Mouse (Mus musculus) neural tube, embryonic 13.5 days (tissue): ENCODE results near the gene Camp. TPM values are rescaled to one million over a fixed set of nuclear protein-coding genes. Genes with fewer than 3 reads are reported as not detected.

ENCODE experiments used
- ATAC-seq: fragments of 200-750 bp; cut with Nextera tagmentation; 2 replicates; pipeline ENCODE4 v1.8.0; 2017; ENCODE audit warnings: low read depth, mild to moderate bottlenecking, moderate TSS enrichment, moderate library complexity
- H3K27ac ChIP-seq: fragments of 300-500 bp; sonication (generic); replicated peaks from 2 replicates; pipeline ENCODE4 v1.5.1; 2015; ENCODE audit warnings: moderate library complexity, mild to moderate bottlenecking, inconsistent platforms
- H3K27me3 ChIP-seq: fragments of 300-500 bp; sonication (generic); 2 replicates; pipeline ENCODE4 v1.6.1; 2015; ENCODE audit warnings: mild to moderate bottlenecking, inconsistent platforms
- H3K36me3 ChIP-seq: fragments of 300-500 bp; sonication (generic); 2 replicates; pipeline ENCODE4 v1.6.1; 2015; ENCODE audit warnings: mild to moderate bottlenecking, inconsistent platforms
- H3K4me1 ChIP-seq: fragments of 300-500 bp; sonication (generic); replicated peaks from 2 replicates; pipeline ENCODE4 v1.6.1; 2015; ENCODE audit warnings: inconsistent platforms
- H3K4me2 ChIP-seq: fragments of 300-500 bp; sonication (generic); 2 replicates; pipeline ENCODE4 v1.6.1; 2015; ENCODE audit warnings: inconsistent platforms, mild to moderate bottlenecking, moderate library complexity
- H3K4me3 ChIP-seq: fragments of 300-500 bp; sonication (generic); 2 replicates; pipeline ENCODE4 v1.5.1; 2015; ENCODE audit warnings: mild to moderate bottlenecking, inconsistent platforms
- H3K9ac ChIP-seq: fragments of 300-500 bp; sonication (generic); 2 replicates; pipeline ENCODE4 v1.6.1; 2015; ENCODE audit warnings: moderate library complexity, mild to moderate bottlenecking, inconsistent platforms
- H3K9me3 ChIP-seq: fragments of 300-500 bp; sonication (generic); 2 replicates; pipeline ENCODE4 v1.6.1; 2016; ENCODE audit warnings: inconsistent platforms
- WGBS: fragments of 180-500 bp; shearing (Covaris S2); methylation state at CpG from one replicate; pipeline ENCODE4 v1.1.7; 2015; 5-methylcytosine and 5-hydroxymethylcytosine counted together
- polyA plus RNA-seq: library from polyadenylated mRNA; unstranded; fragments of >200 nt; fragmentation: Nextera tagmentation; extraction: Ambion mirVana; gene quantifications from 2 replicates; pipeline ENCODE4 v1.2.1, GENCODE M21; 2015

Camp gene
- 1.3 and 2.4 TPM in 2 replicates for polyA plus RNA-seq

DNA sequence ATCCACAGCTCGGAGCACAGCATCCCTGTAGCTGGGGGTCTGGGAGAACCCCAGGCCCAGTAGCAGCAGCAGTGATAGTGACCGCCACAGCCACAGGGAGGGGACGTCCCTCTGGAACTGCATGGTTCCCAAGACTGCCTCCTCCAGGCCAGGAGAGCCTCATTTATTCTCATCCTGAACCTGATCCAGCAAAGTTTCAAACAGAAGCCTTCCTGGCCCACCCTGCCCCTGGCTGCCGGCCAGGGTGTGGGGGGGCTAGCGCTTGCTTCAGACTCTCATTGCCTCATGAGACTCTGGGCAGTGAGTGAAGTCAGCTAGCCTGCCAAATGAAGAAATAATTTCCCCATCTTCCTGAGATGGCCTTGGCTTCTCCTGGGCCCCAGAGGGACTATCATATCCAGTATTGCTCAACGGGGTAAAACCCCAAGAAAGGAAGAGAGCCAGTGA, at the start of gene Camp:
TSS of gene Camp (minus strand) at position 306 of the 447 bp plus-strand sequence.
- H3K4me1 ChIP-seq = 0 out of 2 replicates have a peak, but pooled peaks cover 8% of the 10 kb centered on the region
- no peak within 1 kb of the TSS for H3K4me2 ChIP-seq
- no peak within 1 kb of the TSS for H3K9ac ChIP-seq
- no peaks in the 10 kb centered on the region for H3K27me3 ChIP-seq
- no peak within 1 kb of the TSS for H3K4me3 ChIP-seq
- peaks cover 9% of the 10 kb centered on the region for H3K36me3 ChIP-seq
- WGBS = 64% methylated on average over 6 of the region's 6 CpGs
- ATAC-seq = peak; percentile 53
- H3K27ac ChIP-seq = no peak within 1 kb of the TSS
- no peaks in the 10 kb centered on the region for H3K9me3 ChIP-seq

DNA sequence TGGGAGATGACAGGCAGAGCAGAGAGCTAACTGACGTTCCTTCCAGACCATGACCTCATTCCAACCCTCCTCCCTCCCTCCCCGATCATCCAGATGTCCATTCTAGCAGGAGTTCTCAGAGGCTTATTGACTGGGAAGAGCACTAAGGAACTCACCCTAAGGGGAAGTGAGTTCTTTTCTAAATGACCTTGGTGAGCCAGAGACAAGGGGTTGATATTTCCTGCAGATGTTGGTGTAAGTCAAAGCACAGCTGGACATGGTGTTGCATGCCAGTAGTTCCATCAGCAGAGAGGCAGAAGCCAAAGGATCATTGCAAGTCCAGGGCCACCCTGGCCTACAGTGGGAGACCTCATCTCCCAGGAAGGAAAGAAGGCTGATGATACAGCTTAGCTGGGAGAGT, 48.6 kb upstream of the Camp start:
- H3K36me3 ChIP-seq = peaks cover 9% of the 10 kb centered on the region; the same call in 1 of the 2 replicates
- no peak for ATAC-seq
- no peaks in the 10 kb centered on the region for H3K9me3 ChIP-seq
- no peak overlapping the region for H3K9ac ChIP-seq
- H3K4me3 ChIP-seq = no peak overlapping the region
- no peak overlapping the region for H3K27ac ChIP-seq
- 0 out of 2 replicates have a peak, but pooled peaks cover 6% of the 10 kb centered on the region for H3K4me1 ChIP-seq
- no peaks in the 10 kb centered on the region for H3K27me3 ChIP-seq
- WGBS = 48% methylated on average over 2 of the region's 2 CpGs
- no peak overlapping the region for H3K4me2 ChIP-seq

DNA sequence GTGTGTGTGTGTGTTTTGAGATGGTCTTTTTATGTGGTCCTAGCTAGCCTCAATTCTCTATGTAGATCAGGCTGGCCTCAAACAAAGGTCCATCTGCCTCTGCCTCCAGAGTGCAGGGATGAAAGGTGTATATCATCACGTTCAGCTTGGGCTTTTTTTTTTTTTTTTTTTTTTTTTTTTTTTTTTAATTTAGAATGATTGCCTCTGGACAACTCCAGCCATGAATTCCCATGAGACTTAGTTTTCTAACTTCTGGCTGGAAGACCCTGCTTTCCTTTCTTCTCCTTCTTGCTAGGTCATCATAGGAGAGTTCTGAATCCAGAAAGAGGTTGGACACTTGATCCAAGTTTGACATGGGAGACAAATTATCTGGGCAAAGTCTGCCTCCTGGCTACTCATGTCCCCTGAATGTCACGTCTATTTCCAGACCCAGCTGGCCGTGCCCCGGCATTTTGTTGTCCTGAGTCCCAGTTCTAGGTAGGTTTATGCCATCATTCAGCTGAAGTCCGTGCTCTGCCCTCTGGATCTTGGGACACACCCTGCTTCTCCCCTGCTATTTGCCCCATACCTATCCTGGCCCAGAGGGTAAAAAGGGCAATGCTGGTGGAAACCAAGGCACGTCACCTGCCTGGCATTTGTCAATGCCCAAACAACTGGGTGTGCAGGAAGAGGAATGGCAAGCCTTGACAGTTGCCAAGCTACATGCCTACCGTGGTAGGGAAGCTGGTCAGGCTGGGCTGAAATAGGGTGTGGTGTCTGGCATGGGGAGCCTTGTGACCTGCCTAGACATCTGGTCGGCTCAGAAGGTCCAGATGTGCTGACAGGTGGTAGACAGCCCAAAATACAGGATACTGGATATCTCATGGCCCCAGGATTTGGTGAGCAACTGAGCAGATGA, 47.1 kb upstream of the Camp start:
- Histone ChIP-seq H3K27me3 (no peaks in the 10 kb centered on the region), H3K9ac (peak overlapping the region; percentile 22; the same call in 1 of the 2 replicates), H3K36me3 (peaks cover 22% of the 10 kb centered on the region), H3K4me3 (no peak overlapping the region), H3K9me3 (no peaks in the 10 kb centered on the region), H3K4me1 (0 out of 2 replicates have a peak, but pooled peaks cover 6% of the 10 kb centered on the region), H3K4me2 (no peak overlapping the region), H3K27ac (no peak overlapping the region)
- no peak for ATAC-seq
- WGBS = 85% methylated on average over 8 of the region's 8 CpGs

DNA sequence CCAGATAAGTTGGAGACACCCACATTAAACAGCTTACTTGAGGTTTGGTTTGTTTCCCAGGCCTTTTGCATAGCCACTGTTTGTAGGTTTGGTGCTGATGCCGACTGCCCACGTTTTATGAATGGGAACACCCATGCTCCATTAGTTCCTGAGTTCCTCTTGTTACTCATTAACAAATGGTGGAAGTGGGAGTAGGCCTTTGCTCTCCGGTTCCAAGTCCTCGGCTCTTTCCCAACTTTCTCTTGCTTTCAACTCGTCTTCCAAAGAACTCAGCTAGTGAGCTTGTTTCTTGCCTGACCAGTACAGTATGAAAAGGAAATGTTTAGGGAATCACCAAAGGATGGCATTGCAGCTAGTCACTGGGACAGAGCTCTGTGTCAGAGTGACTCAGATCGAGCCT, 46.2 kb upstream of the Camp start:
- Histone ChIP-seq H3K9ac (no peak overlapping the region), H3K4me2 (no peak overlapping the region), H3K4me1 (0 out of 2 replicates have a peak, but pooled peaks cover 6% of the 10 kb centered on the region), H3K9me3 (no peaks in the 10 kb centered on the region), H3K27ac (no peak overlapping the region), H3K27me3 (no peaks in the 10 kb centered on the region), H3K4me3 (no peak overlapping the region), H3K36me3 (peaks cover 31% of the 10 kb centered on the region)
- 70% methylated on average over 6 of the region's 6 CpGs for WGBS
- no peak for ATAC-seq

DNA sequence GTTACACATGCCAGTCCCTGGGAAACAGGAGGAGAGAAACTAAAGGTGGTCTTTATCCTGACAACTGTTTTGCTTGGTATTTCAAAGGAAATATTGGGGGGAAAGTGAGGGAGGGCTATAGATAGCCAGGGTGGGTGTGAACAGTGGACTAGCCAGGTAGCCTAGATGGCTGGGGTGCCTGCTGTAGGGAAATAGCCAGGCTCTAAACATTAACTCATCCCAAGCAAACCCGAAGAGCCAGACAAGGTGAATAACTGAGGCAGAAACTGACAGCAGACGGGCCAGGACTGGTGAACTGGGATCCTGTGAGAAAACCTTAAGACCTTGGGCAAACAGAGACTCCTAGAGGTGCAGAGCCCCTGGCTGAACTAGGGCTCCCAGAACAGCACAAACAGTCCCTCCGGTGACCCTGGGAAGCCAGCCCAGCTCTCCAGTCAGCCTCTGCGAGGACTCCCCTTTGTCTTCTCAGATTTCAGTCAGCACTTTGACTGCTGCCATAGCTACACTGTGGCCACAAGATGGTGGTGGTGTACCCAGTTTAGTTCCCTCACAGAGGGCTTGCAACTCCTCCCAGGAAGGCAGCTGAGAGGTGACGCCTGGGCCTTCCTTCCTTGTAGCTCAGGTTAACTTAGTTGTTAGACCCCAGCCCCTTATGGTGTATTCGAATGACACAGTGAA, 45.1 kb upstream of the Camp start:
- Histone ChIP-seq H3K9ac (peak overlapping the region; percentile 47), H3K4me2 (no peak overlapping the region), H3K4me1 (0 out of 2 replicates have a peak, but pooled peaks cover 6% of the 10 kb centered on the region), H3K36me3 (peaks cover 42% of the 10 kb centered on the region), H3K27ac (peak overlapping the region; percentile 61), H3K27me3 (no peaks in the 10 kb centered on the region), H3K9me3 (no peaks in the 10 kb centered on the region), H3K4me3 (no peak overlapping the region)
- ATAC-seq = peak; percentile 82
- WGBS = 31% methylated on average over 6 of the region's 6 CpGs

DNA sequence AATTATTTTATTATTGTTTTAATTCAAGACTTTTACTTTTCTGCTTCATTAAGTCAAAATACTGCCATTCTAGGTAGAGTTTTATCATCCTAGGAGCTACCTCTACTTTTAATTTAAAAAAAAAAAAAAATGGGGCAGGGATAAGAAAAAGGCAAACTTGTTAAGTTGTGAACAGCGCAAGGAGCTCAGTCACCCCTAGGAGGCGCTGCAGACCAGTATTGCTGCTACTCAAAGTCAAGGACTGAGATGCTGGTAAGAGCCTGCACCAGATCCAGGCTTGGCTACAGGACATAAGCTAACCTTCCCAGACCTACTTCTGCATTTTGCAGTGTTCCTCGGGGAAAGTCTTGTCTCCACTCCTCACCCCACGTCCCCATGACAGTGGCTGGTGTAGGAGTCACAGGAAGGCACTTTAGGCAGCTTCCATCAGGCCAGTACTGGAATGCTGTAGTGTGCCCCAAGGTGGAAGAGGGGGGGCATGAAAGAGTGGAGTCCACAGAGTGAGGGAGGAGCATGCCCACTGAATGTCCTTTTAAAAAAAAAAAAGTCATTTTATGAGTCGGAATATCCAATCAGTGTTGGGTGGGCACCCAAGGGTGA, 43.3 kb upstream of the Camp start:
- 68% methylated on average over 5 of the region's 5 CpGs for WGBS
- 0 out of 2 replicates have a peak, but pooled peaks have one; percentile 33 for ATAC-seq
- 0 out of 2 replicates have a peak, but pooled peaks cover 6% of the 10 kb centered on the region for H3K4me1 ChIP-seq
- H3K9me3 ChIP-seq = no peaks in the 10 kb centered on the region
- H3K27me3 ChIP-seq = no peaks in the 10 kb centered on the region
- H3K4me3 ChIP-seq = no peak overlapping the region
- no peak overlapping the region for H3K4me2 ChIP-seq
- H3K9ac ChIP-seq = no peak overlapping the region
- H3K36me3 ChIP-seq = peaks cover 60% of the 10 kb centered on the region
- H3K27ac ChIP-seq = no peak overlapping the region

DNA sequence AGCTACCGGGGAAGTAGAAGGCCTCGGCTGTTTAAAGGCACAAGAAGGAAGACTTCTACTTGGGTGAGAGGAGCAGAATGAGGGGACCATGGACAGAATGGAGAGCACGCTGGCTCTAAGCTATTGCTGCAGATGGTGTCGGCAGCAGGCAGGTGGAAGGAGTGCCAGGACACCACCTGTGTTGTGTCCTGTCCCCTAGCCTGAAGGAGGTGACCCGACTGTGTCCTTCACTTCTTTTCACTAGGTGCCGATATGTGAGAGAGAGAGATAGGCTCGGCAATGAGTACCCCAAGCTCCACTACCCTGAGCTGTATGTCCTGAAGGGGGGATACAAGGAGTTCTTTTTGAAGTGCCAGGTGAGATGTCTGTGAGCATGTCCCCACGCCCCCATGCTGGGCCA, 42.1 kb upstream of the Camp start:
- 89% methylated on average over 8 of the region's 8 CpGs for WGBS
- no peak for ATAC-seq
- H3K9ac ChIP-seq = no peak overlapping the region
- no peak overlapping the region for H3K4me2 ChIP-seq
- H3K27ac ChIP-seq = no peak overlapping the region
- peaks cover 71% of the 10 kb centered on the region for H3K36me3 ChIP-seq
- no peaks in the 10 kb centered on the region for H3K9me3 ChIP-seq
- 0 out of 2 replicates have a peak, but pooled peaks cover 6% of the 10 kb centered on the region for H3K4me1 ChIP-seq
- no peak overlapping the region for H3K4me3 ChIP-seq
- H3K27me3 ChIP-seq = no peaks in the 10 kb centered on the region

DNA sequence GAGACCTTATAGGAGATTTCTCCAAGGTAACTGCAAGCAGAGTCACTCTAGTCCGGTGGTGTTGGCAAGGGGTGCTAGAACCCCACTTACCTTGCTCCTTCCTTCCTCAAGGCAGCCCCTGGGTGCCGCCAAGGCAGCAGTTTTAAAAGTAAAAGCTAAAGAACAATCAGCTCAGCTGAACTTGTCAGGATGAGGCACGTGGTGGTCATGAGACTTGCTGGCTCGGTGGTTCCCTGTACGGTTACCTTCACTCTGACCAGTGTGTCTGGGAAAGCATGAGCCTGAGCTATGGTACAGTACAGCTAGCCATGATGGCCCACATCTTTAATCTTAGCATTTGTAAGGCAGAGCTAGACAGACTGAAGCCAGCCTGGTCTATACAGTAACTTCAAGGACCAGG, 37.9 kb upstream of the Camp start:
- H3K9me3 ChIP-seq = no peaks in the 10 kb centered on the region
- H3K36me3 ChIP-seq = peaks cover 98% of the 10 kb centered on the region
- no peaks in the 10 kb centered on the region for H3K27me3 ChIP-seq
- 91% methylated on average over 5 of the region's 5 CpGs for WGBS
- H3K4me1 ChIP-seq = no peaks in the 10 kb centered on the region
- no peak overlapping the region for H3K4me2 ChIP-seq
- no peak for ATAC-seq
- no peak overlapping the region for H3K9ac ChIP-seq
- H3K27ac ChIP-seq = no peak overlapping the region
- no peak overlapping the region for H3K4me3 ChIP-seq

DNA sequence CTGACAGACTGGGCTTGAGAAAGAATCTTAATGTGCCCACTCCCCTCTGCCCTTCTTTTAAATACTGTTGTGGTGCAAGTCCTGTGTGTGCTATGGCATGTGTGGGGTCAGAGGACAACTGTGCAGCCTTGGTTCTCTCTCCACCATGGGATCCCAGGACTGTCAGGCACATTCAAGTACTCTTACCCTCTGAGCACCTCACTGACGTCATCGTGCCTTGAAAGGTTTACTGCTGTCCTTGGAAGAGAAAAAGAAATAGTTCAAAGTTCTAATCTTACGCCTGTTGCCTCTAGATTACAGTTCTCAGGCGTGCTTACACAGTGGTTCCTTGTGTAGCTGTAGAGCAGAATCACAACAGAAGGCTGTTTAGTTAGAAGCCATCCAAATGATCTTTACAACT, 36.8 kb upstream of the Camp start:
- Histone ChIP-seq H3K36me3 (peaks cover 98% of the 10 kb centered on the region), H3K27me3 (no peaks in the 10 kb centered on the region), H3K4me1 (no peaks in the 10 kb centered on the region), H3K27ac (no peak overlapping the region), H3K4me2 (no peak overlapping the region), H3K4me3 (no peak overlapping the region), H3K9me3 (no peaks in the 10 kb centered on the region), H3K9ac (no peak overlapping the region)
- no peak for ATAC-seq
- WGBS = 85% methylated on average over 4 of the region's 4 CpGs

DNA sequence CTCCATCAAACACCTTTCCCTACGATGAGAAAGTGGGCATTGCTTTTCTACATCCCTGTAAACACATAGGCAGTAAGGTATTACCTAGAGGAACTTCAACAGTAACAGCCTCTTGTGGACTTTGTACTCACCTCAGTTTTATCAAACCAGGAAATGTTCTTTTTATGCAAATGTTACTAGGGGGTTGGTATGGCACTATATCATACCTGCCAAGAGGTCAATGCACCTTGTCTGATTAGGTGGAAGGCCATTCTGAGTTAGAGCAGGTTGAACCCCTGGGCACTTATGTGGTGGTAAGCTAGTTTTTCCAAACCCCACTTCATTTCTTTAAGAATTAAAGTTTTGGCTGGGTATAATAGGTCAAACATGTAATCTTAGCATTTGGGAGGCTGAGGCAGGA, 29.9 kb upstream of the Camp start:
- H3K4me1 ChIP-seq = peaks cover 20% of the 10 kb centered on the region
- H3K9ac ChIP-seq = no peak overlapping the region
- no peaks in the 10 kb centered on the region for H3K9me3 ChIP-seq
- no peak overlapping the region for H3K4me3 ChIP-seq
- no peaks in the 10 kb centered on the region for H3K27me3 ChIP-seq
- ATAC-seq = no peak
- H3K27ac ChIP-seq = no peak overlapping the region
- H3K4me2 ChIP-seq = no peak overlapping the region
- WGBS = 98% methylated on average over 1 of the region's 1 CpGs
- H3K36me3 ChIP-seq = peaks cover 58% of the 10 kb centered on the region

DNA sequence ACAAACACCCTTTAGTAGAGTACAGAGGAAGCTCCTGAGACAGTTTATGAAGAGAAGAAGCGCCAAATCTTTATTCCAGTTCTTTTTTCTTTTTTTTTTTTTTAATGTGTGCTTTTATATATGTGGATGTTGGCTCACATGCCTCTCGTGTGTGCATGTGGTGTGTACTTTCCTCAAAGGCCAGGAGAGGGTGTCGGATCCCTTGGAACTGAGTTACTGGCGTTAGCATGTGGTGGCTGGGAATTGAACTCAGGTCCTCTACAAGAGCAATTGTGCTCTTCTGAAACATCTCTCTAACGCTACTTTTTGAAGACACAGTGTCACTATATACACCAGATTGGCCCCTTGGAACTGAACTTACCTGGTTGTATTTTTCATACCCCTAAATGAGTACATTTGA, 28.2 kb upstream of the Camp start:
- peak overlapping the region; percentile 85 for H3K4me2 ChIP-seq
- no peak for ATAC-seq
- WGBS = 82% methylated on average over 5 of the region's 5 CpGs
- no peak overlapping the region for H3K27ac ChIP-seq
- H3K9ac ChIP-seq = peak overlapping the region; percentile 93; the same call in 1 of the 2 replicates
- H3K27me3 ChIP-seq = no peaks in the 10 kb centered on the region
- H3K4me3 ChIP-seq = peak overlapping the region; percentile 94
- H3K4me1 ChIP-seq = peaks cover 20% of the 10 kb centered on the region
- H3K9me3 ChIP-seq = no peaks in the 10 kb centered on the region
- peaks cover 42% of the 10 kb centered on the region for H3K36me3 ChIP-seq

DNA sequence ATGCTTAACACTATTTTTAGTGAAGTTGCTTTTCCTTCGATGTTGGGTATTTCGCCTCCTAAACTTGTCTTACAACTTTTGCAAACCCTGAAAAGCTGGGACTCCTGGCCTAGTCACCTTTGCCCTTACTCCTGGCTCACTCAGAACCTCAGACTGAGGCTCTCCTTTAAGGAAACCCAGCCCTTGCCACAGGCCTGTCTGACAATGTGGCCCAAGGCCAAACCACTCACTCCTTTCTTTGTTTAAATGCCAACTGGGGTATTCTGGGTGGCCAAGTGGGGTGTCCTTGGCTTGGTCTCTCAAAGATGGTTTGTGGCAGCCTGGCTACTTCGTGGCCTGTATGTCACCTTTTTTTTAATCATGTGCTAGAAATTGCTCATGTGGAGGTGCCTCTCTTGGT, 27.3 kb upstream of the Camp start:
- peak overlapping the region; percentile 85 for H3K4me2 ChIP-seq
- ATAC-seq = no peak
- H3K36me3 ChIP-seq = peaks cover 33% of the 10 kb centered on the region
- peaks cover 20% of the 10 kb centered on the region for H3K4me1 ChIP-seq
- H3K9ac ChIP-seq = peak overlapping the region; percentile 93
- no peaks in the 10 kb centered on the region for H3K27me3 ChIP-seq
- H3K9me3 ChIP-seq = no peaks in the 10 kb centered on the region
- 9% methylated on average over 3 of the region's 3 CpGs for WGBS
- peak overlapping the region; percentile 83 for H3K27ac ChIP-seq
- H3K4me3 ChIP-seq = peak overlapping the region; percentile 94
